Mouse (Mus musculus) embryonic fibroblast, embryonic 13.5 days (primary cell): ENCODE measurements around the gene Elmsan1. TPM values are rescaled to one million over a fixed set of nuclear protein-coding genes. Genes with fewer than 3 reads are reported as not detected.

Source experiments
- H3K27ac ChIP-seq: 2 replicates; pipeline ENCODE4 v1.5.1; 2012; ENCODE audit warnings: low read length, control low read depth, inconsistent platforms; ENCODE audit not compliant: insufficient read depth
- H3K4me1 ChIP-seq: 2 replicates; pipeline ENCODE4 v1.6.1; 2011; ENCODE audit warnings: low read length; ENCODE audit not compliant: control insufficient read depth, insufficient read depth
- H3K4me3 ChIP-seq: 2 replicates; pipeline ENCODE4 v1.5.1; 2011; ENCODE audit warnings: mild to moderate bottlenecking, control low read depth, low read length; ENCODE audit not compliant: insufficient read depth
- CTCF ChIP-seq: IDR thresholded peaks from 2 replicates; pipeline ENCODE4 v1.5.1; 2011; ENCODE audit warnings: mild to moderate bottlenecking, control low read depth, low read length, moderate library complexity, borderline replicate concordance; ENCODE audit not compliant: insufficient read depth
- POLR2A ChIP-seq: IDR thresholded peaks from 2 replicates; pipeline ENCODE4 v1.6.1; 2011; ENCODE audit warnings: low read depth, mild to moderate bottlenecking, control low read depth, low read length, moderate library complexity
- polyA plus RNA-seq: library from polyadenylated mRNA; stranded (reverse); fragments of >200 nt; gene quantifications from 2 replicates; pipeline ENCODE4 v1.2.4, GENCODE M21; 2011; ENCODE audit warnings: low read depth; ENCODE audit not compliant: missing spikeins, insufficient read length

Gene Elmsan1
- polyA plus RNA-seq, 1 experiment: 20.6 TPM

GRCm38 (mm10) chr12:84188881-84189444, 29.7 kb downstream of the Elmsan1 start:
- TF ChIP-seq CTCF (no peak), POLR2A (no peak)
- Histone ChIP-seq H3K4me1 (peaks cover 24% of the 10 kb centered on the region), H3K4me3 (no peak overlapping the region), H3K27ac (no peak overlapping the region; the same call in 1 of the 2 replicates)

- TF ChIP-seq POLR2A: no peak
- Histone ChIP-seq H3K4me3 (no peak overlapping the region), H3K27ac (peak overlapping the region; percentile 21), H3K4me1 (peaks cover 24% of the 10 kb centered on the region)
Observed at GRCm38 (mm10) chr12:84187752-84188601, 30.7 kb downstream of the Elmsan1 start.

GRCm38 (mm10) chr12:84186950-84187349, 31.7 kb downstream of the Elmsan1 start:
- Histone ChIP-seq H3K27ac (peak overlapping the region; percentile 22), H3K4me3 (no peak overlapping the region), H3K4me1 (peaks cover 24% of the 10 kb centered on the region)
- TF ChIP-seq POLR2A (no peak), CTCF (no peak)

- no peak for TF ChIP-seq CTCF
- no peak for TF ChIP-seq POLR2A
- peaks cover 28% of the 10 kb centered on the region for H3K4me1 ChIP-seq
- H3K4me3 ChIP-seq: no peak overlapping the region
- peak overlapping the region; percentile 22; the same call in 1 of the 2 replicates for H3K27ac ChIP-seq
Observed at GRCm38 (mm10) chr12:84186536-84186935, 32.1 kb downstream of the Elmsan1 start.

- Histone ChIP-seq H3K27ac (no peak overlapping the region), H3K4me3 (no peak overlapping the region), H3K4me1 (peaks cover 37% of the 10 kb centered on the region)
- TF ChIP-seq CTCF (no peak), POLR2A (no peak)
Observed at GRCm38 (mm10) chr12:84185547-84185946, 33.1 kb downstream of the Elmsan1 start.

- peaks cover 39% of the 10 kb centered on the region for H3K4me1 ChIP-seq
- no peak overlapping the region for H3K27ac ChIP-seq
- H3K4me3 ChIP-seq: no peak overlapping the region
- TF ChIP-seq POLR2A (no peak), CTCF (no peak)
Observed at GRCm38 (mm10) chr12:84184979-84185378, 33.7 kb downstream of the Elmsan1 start.

- H3K27ac ChIP-seq: no peak overlapping the region
- TF ChIP-seq CTCF (no peak), POLR2A (no peak)
- peaks cover 37% of the 10 kb centered on the region for H3K4me1 ChIP-seq
- H3K4me3 ChIP-seq: no peak overlapping the region
Observed at GRCm38 (mm10) chr12:84181999-84182398, 36.7 kb downstream of the Elmsan1 start.

GRCm38 (mm10) chr12:84180701-84181435, 37.8 kb downstream of the Elmsan1 start:
- TF ChIP-seq POLR2A (no peak), CTCF (no peak)
- Histone ChIP-seq H3K27ac (no peak overlapping the region), H3K4me3 (no peak overlapping the region), H3K4me1 (peaks cover 40% of the 10 kb centered on the region)

- TF ChIP-seq CTCF (no peak), POLR2A (no peak)
- Histone ChIP-seq H3K4me1 (peaks cover 41% of the 10 kb centered on the region), H3K27ac (no peak overlapping the region), H3K4me3 (no peak overlapping the region)
Observed at GRCm38 (mm10) chr12:84180090-84180489, 38.6 kb downstream of the Elmsan1 start.
